ENCODE assay signal across 8 mouse cellular contexts in the genomic region with DNA sequence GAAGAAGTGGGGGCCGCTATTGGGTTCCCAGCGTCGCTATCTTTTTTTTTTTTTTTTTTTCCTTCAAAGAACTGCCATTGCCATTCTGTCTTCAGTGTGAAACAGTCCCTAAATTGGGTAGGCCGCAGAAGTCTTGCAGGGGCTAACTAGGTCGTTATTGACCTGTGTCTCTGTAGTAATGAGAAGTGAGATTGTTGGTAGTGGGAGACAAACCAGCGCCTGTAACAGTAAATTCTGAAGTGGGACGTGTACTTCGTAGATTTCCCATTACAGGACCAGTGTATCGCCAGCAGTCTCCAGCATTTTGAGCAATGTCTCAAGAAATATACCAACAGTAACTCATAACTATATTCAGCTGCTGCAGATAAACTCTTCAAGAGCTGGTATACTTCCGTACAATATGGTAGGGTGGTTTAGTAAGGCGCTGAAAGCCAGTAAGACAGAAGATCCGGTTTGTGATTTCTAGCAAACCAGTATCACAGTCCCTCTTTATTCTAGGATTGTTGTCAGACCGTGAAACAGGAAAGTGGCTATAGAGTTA. TPM values are rescaled to one million over a fixed set of nuclear protein-coding genes. Genes with fewer than 3 reads are reported as not detected.
DNase-seq lines count a peak whose midpoint lies in the region; ATAC-seq lines count a peak whose summit lies in the region.

No protein-coding gene starts in this region.

- 2% methylated on average over 13 of the region's 13 CpGs for WGBS in heart, embryonic 12.5 days
- WGBS in embryonic facial prominence, embryonic 14.5 days = under 1% methylated on average over 13 of the region's 13 CpGs
- WGBS in limb, embryonic 12.5 days = 3% methylated on average over 13 of the region's 13 CpGs
- WGBS in stomach, embryonic 15.5 days = under 1% methylated on average over 13 of the region's 13 CpGs

- H3K27ac ChIP-seq in heart, embryonic 12.5 days (ENCODE audit: poor library complexity, severe bottlenecking) = peak overlapping the region; percentile 95
- H3K27ac ChIP-seq in embryonic facial prominence, embryonic 14.5 days (replicated peaks; ENCODE audit: low read depth, low read length) = peak overlapping the region; percentile 94
- H3K27ac ChIP-seq in limb, embryonic 12.5 days = peak overlapping the region; percentile 95; the same call in 1 of the 2 replicates
- peak overlapping the region; percentile 93 for H3K27ac ChIP-seq in stomach, embryonic 15.5 days

- peak overlapping the region; percentile 100 for H3K9ac ChIP-seq in heart, embryonic 12.5 days
- peak overlapping the region; percentile 99 for H3K9ac ChIP-seq in embryonic facial prominence, embryonic 14.5 days (ENCODE audit: low read depth, low read length)
- H3K9ac ChIP-seq in limb, embryonic 12.5 days (replicated peaks) = peak overlapping the region; percentile 99
- peak overlapping the region; percentile 100 for H3K9ac ChIP-seq in stomach, embryonic 15.5 days

- H3K4me1 ChIP-seq in heart, embryonic 12.5 days (replicated peaks) = peaks cover 5% of the 10 kb centered on the region; the same call in 1 of the 2 replicates
- peaks cover 7% of the 10 kb centered on the region; the same call in 1 of the 2 replicates for H3K4me1 ChIP-seq in embryonic facial prominence, embryonic 14.5 days (ENCODE audit: control insufficient read depth, insufficient read depth, low read length)
- H3K4me1 ChIP-seq in limb, embryonic 12.5 days (replicated peaks) = peaks cover 18% of the 10 kb centered on the region
- no peaks in the 10 kb centered on the region for H3K4me1 ChIP-seq in stomach, embryonic 15.5 days

- H3K27me3 ChIP-seq in heart, embryonic 12.5 days (replicated peaks) = no peaks in the 10 kb centered on the region
- no peaks in the 10 kb centered on the region for H3K27me3 ChIP-seq in embryonic facial prominence, embryonic 14.5 days (replicated peaks; ENCODE audit: control insufficient read depth, insufficient read depth, low read length)
- H3K27me3 ChIP-seq in limb, embryonic 12.5 days = no peaks in the 10 kb centered on the region
- no peaks in the 10 kb centered on the region for H3K27me3 ChIP-seq in stomach, embryonic 15.5 days (replicated peaks)

- H3K36me3 ChIP-seq in heart, embryonic 12.5 days = peaks cover 10% of the 10 kb centered on the region
- peaks cover 29% of the 10 kb centered on the region for H3K36me3 ChIP-seq in embryonic facial prominence, embryonic 14.5 days (ENCODE audit: control insufficient read depth, insufficient read depth, low read length)
- peaks cover 29% of the 10 kb centered on the region for H3K36me3 ChIP-seq in limb, embryonic 12.5 days
- H3K36me3 ChIP-seq in stomach, embryonic 15.5 days = peaks cover 3% of the 10 kb centered on the region; the same call in 1 of the 2 replicates

- H3K4me2 ChIP-seq in heart, embryonic 12.5 days = peak overlapping the region; percentile 77
- H3K4me2 ChIP-seq in embryonic facial prominence, embryonic 14.5 days (ENCODE audit: low read depth, low read length) = peak overlapping the region; percentile 65
- peak overlapping the region; percentile 85 for H3K4me2 ChIP-seq in limb, embryonic 12.5 days
- H3K4me2 ChIP-seq in stomach, embryonic 15.5 days = peak overlapping the region; percentile 60

- peak overlapping the region; percentile 100 for H3K4me3 ChIP-seq in heart, embryonic 12.5 days
- H3K4me3 ChIP-seq in embryonic facial prominence, embryonic 14.5 days (ENCODE audit: low read depth, low read length) = peak overlapping the region; percentile 100
- H3K4me3 ChIP-seq in limb, embryonic 12.5 days (replicated peaks) = peak overlapping the region; percentile 98
- peak overlapping the region; percentile 100 for H3K4me3 ChIP-seq in stomach, embryonic 15.5 days (replicated peaks)

- no peaks in the 10 kb centered on the region for H3K9me3 ChIP-seq in heart, embryonic 12.5 days (replicated peaks)
- H3K9me3 ChIP-seq in embryonic facial prominence, embryonic 14.5 days (ENCODE audit: control insufficient read depth, low read length) = no peaks in the 10 kb centered on the region
- H3K9me3 ChIP-seq in limb, embryonic 12.5 days = no peaks in the 10 kb centered on the region
- H3K9me3 ChIP-seq in stomach, embryonic 15.5 days = no peaks in the 10 kb centered on the region

- ATAC-seq in heart, embryonic 12.5 days (ENCODE audit: insufficient number of reproducible peaks, low FRiP score) = no peak
- ATAC-seq in embryonic facial prominence, embryonic 14.5 days (ENCODE audit: low read depth) = no peak
- ATAC-seq in limb, embryonic 12.5 days (ENCODE audit: insufficient number of reproducible peaks, insufficient read depth, low FRiP score, low TSS enrichment, low read depth) = no peak
- ATAC-seq in stomach, embryonic 15.5 days (ENCODE audit: insufficient read depth, low FRiP score, low read depth) = no peak

- no peak for DNase-seq in heart, adult 9 months (ENCODE audit: low spot score in 2 of 2)
- DNase-seq in CD4-positive helper T cell, adult 2 months (ENCODE audit: low read depth, low spot score) = peak; percentile 33
- DNase-seq in embryonic facial prominence, embryonic 14.5 days (ENCODE audit: low spot score) = no peak
- DNase-seq in layer of hippocampus, adult 8-10 months (ENCODE audit: low spot score in 2 of 2) = no peak
- DNase-seq in layer of hippocampus, postnatal 10 days (ENCODE audit: low spot score in 2 of 2) = no peak

RNA-seq across cellular contexts. Expression of gene Ssb, which starts 0.8 kb away (rescaled TPM):
- 233 and 248 TPM in 2 replicates for polyA plus RNA-seq in heart, embryonic 12.5 days (2016; fragmentation: Nextera tagmentation; extraction: Ambion mirVana)
- polyA plus RNA-seq in embryonic facial prominence, embryonic 14.5 days (2014; fragmentation: Nextera tagmentation; extraction: Ambion mirVana) = 293 and 303 TPM in 2 replicates
- polyA plus RNA-seq in limb, embryonic 12.5 days (2016; fragmentation: Nextera tagmentation; extraction: Ambion mirVana) = 365 and 413 TPM in 2 replicates
- 309 and 316 TPM in 2 replicates for polyA plus RNA-seq in stomach, embryonic 15.5 days (2015; fragmentation: Nextera tagmentation; extraction: Ambion mirVana)
- total RNA-seq in layer of hippocampus, adult 8-10 months (2022) = 100 to 1,000 TPM; 107 to 135 (median 129) TPM
- total RNA-seq in layer of hippocampus, postnatal 10 days (2021) = 100 to 1,000 TPM; 135 to 170 TPM

RNA-seq across cellular contexts. Expression of gene Mettl5, which starts 23.2 kb away (rescaled TPM):
- polyA plus RNA-seq in heart, embryonic 12.5 days (2016; fragmentation: Nextera tagmentation; extraction: Ambion mirVana) = 33.6 and 37.1 TPM in 2 replicates
- 30.9 and 34.0 TPM in 2 replicates for polyA plus RNA-seq in embryonic facial prominence, embryonic 14.5 days (2014; fragmentation: Nextera tagmentation; extraction: Ambion mirVana)
- polyA plus RNA-seq in limb, embryonic 12.5 days (2016; fragmentation: Nextera tagmentation; extraction: Ambion mirVana) = 37.6 and 40.3 TPM in 2 replicates
- 39.7 and 45.9 TPM in 2 replicates for polyA plus RNA-seq in stomach, embryonic 15.5 days (2015; fragmentation: Nextera tagmentation; extraction: Ambion mirVana)
- 10 to 100 TPM; 12.9 to 17.8 (median 15.4) TPM for total RNA-seq in layer of hippocampus, adult 8-10 months (2022)
- total RNA-seq in layer of hippocampus, postnatal 10 days (2021) = 10 to 100 TPM; 12.2 to 14.0 TPM

RNA-seq across cellular contexts. Expression of gene Ubr3, which starts 34.9 kb away (rescaled TPM):
- polyA plus RNA-seq in heart, embryonic 12.5 days (2016; fragmentation: Nextera tagmentation; extraction: Ambion mirVana) = 18.6 and 20.3 TPM in 2 replicates
- 17.3 and 19.4 TPM in 2 replicates for polyA plus RNA-seq in embryonic facial prominence, embryonic 14.5 days (2014; fragmentation: Nextera tagmentation; extraction: Ambion mirVana)
- polyA plus RNA-seq in limb, embryonic 12.5 days (2016; fragmentation: Nextera tagmentation; extraction: Ambion mirVana) = 15.8 and 19.1 TPM in 2 replicates
- polyA plus RNA-seq in stomach, embryonic 15.5 days (2015; fragmentation: Nextera tagmentation; extraction: Ambion mirVana) = 12.8 and 13.3 TPM in 2 replicates
- total RNA-seq in layer of hippocampus, adult 8-10 months (2022) = 100 to 1,000 TPM; 108 to 133 (median 128) TPM
- total RNA-seq in layer of hippocampus, postnatal 10 days (2021) = 100 to 1,000 TPM; 125 to 134 TPM

RNA-seq across cellular contexts. Expression of gene Klhl23, which starts 40.4 kb away (rescaled TPM):
- 58.9 and 64.1 TPM in 2 replicates for polyA plus RNA-seq in heart, embryonic 12.5 days (2016; fragmentation: Nextera tagmentation; extraction: Ambion mirVana)
- polyA plus RNA-seq in embryonic facial prominence, embryonic 14.5 days (2014; fragmentation: Nextera tagmentation; extraction: Ambion mirVana) = 20.8 and 22.3 TPM in 2 replicates
- polyA plus RNA-seq in limb, embryonic 12.5 days (2016; fragmentation: Nextera tagmentation; extraction: Ambion mirVana) = 35.6 and 37.5 TPM in 2 replicates
- polyA plus RNA-seq in stomach, embryonic 15.5 days (2015; fragmentation: Nextera tagmentation; extraction: Ambion mirVana) = 37.0 and 37.8 TPM in 2 replicates
- 10 to 100 TPM; 32.7 to 45.3 (median 36.6) TPM for total RNA-seq in layer of hippocampus, adult 8-10 months (2022)
- total RNA-seq in layer of hippocampus, postnatal 10 days (2021) = 10 to 100 TPM; 82.6 to 92.2 TPM
